Mouse (Mus musculus) forebrain, embryonic 16.5 days (tissue): ENCODE data around the gene Supt5. TPM values are rescaled to one million over a fixed set of nuclear protein-coding genes. Genes with fewer than 3 reads are reported as not detected.

ENCODE experiments used
- ATAC-seq: fragments of 200-750 bp; cut with Nextera tagmentation; 2 replicates; pipeline ENCODE4 v1.8.0; 2017; ENCODE audit warnings: mild to moderate bottlenecking, moderate library complexity
- H3K27ac ChIP-seq: fragments of 300-500 bp; sonication (generic); 2 replicates; pipeline ENCODE4 v1.5.1; 2014; ENCODE audit warnings: low read length, control low read depth
- H3K27me3 ChIP-seq: fragments of 300-500 bp; sonication (generic); replicated peaks from 2 replicates; pipeline ENCODE4 v1.6.1; 2014; ENCODE audit warnings: low read length; ENCODE audit not compliant: control insufficient read depth, insufficient read depth
- H3K36me3 ChIP-seq: fragments of 300-500 bp; sonication (generic); 2 replicates; pipeline ENCODE4 v1.6.1; 2014; ENCODE audit not compliant: control insufficient read depth, insufficient read depth
- H3K4me1 ChIP-seq: fragments of 300-500 bp; sonication (generic); replicated peaks from 2 replicates; pipeline ENCODE4 v1.6.1; 2014; ENCODE audit warnings: low read length; ENCODE audit not compliant: control insufficient read depth, insufficient read depth
- H3K4me2 ChIP-seq: fragments of 300-500 bp; sonication (generic); 2 replicates; pipeline ENCODE4 v1.6.1; 2014; ENCODE audit warnings: mild to moderate bottlenecking, low read length, control low read depth
- H3K4me3 ChIP-seq: fragments of 300-500 bp; sonication (generic); replicated peaks from 2 replicates; pipeline ENCODE4 v1.5.1; 2014; ENCODE audit warnings: mild to moderate bottlenecking, low read length, control low read depth
- H3K9ac ChIP-seq: fragments of 300-500 bp; sonication (generic); replicated peaks from 2 replicates; pipeline ENCODE4 v1.6.1; 2014; ENCODE audit warnings: low read depth, low read length, control low read depth
- H3K9me3 ChIP-seq: fragments of 300-500 bp; sonication (generic); 2 replicates; pipeline ENCODE4 v1.6.1; 2016; ENCODE audit warnings: low read length; ENCODE audit not compliant: control insufficient read depth
- WGBS: fragments of 180-500 bp; shearing (Covaris S2); extraction: QIAGEN DNeasy Blood & Tissue Kit; methylation state at CpG from one replicate; pipeline ENCODE4 v1.1.7; 2014; 5-methylcytosine and 5-hydroxymethylcytosine counted together
- polyA plus RNA-seq: library from polyadenylated mRNA; unstranded; fragments of >200 nt; fragmentation: Nextera tagmentation; extraction: Ambion mirVana; gene quantifications from 2 replicates; pipeline ENCODE4 v1.2.1, GENCODE M21; 2015

The Supt5 gene
- polyA plus RNA-seq, 1 experiment from 2014 or later = 118 TPM

DNA sequence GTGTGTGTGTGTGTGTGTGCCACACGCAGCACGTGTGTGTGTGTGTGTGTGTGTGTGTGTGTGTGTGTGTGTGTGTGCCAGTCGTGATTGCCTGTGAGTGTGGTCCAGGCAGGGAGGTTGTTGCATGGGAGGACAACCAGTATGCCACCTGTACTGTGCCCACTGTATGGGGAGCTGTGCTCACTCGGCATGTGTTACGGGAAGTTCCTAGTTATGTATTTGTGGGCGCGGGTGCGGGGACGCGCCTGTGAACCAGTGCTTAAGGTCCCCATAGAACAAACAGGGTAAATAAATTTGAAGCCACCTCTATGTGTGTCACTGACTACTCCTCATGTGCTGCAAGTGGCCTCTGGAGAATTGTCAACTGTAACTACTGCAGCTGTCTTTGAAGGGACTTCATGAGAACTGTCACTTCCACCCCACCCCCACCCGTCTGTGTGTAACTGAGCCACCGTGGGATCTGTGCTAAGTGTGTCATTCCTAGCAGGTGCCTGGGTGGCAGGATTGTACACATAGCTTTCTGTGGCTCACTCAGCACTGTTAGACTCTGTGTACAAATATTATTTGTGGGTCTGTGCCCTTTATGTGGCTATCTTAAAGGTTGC is 43.9 kb upstream of the Supt5 start:
- Histone ChIP-seq H3K4me1 (peaks cover 40% of the 10 kb centered on the region), H3K9me3 (no peaks in the 10 kb centered on the region), H3K4me2 (peak overlapping the region; percentile 49), H3K9ac (no peak overlapping the region), H3K27ac (no peak overlapping the region), H3K4me3 (no peak overlapping the region), H3K36me3 (peaks cover 5% of the 10 kb centered on the region), H3K27me3 (no peaks in the 10 kb centered on the region)
- 69% methylated on average over 12 of the region's 12 CpGs for WGBS
- ATAC-seq = no peak

DNA sequence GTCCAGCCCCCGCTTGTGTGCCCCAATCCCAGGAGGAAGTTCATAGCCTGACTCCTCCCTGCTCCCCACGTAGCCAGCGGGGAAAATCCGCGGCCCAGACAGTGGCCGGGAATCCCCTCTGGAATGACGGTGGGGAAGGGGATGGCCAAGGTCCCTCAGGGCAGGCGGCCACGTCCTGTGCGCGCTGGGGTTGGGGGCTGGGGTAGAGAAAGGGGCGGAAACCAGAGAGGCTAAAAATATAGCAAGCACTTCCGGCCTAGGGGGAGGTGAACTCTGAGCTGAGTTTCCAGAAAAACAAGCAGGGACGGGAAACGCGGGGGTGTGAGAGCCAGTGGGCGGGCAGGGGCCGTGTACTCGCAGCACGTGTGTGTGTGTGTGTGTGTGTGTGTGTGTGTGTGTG is 43.4 kb upstream of the Supt5 start:
- 6% methylated on average over 20 of the region's 20 CpGs for WGBS
- H3K9ac ChIP-seq = peak overlapping the region; percentile 55
- peaks cover 44% of the 10 kb centered on the region for H3K4me1 ChIP-seq
- no peaks in the 10 kb centered on the region for H3K27me3 ChIP-seq
- H3K36me3 ChIP-seq = peaks cover 4% of the 10 kb centered on the region; the same call in 1 of the 2 replicates
- no peaks in the 10 kb centered on the region for H3K9me3 ChIP-seq
- H3K4me2 ChIP-seq = peak overlapping the region; percentile 49
- H3K4me3 ChIP-seq = peak overlapping the region; percentile 27
- H3K27ac ChIP-seq = peak overlapping the region; percentile 47
- ATAC-seq = no peak

DNA sequence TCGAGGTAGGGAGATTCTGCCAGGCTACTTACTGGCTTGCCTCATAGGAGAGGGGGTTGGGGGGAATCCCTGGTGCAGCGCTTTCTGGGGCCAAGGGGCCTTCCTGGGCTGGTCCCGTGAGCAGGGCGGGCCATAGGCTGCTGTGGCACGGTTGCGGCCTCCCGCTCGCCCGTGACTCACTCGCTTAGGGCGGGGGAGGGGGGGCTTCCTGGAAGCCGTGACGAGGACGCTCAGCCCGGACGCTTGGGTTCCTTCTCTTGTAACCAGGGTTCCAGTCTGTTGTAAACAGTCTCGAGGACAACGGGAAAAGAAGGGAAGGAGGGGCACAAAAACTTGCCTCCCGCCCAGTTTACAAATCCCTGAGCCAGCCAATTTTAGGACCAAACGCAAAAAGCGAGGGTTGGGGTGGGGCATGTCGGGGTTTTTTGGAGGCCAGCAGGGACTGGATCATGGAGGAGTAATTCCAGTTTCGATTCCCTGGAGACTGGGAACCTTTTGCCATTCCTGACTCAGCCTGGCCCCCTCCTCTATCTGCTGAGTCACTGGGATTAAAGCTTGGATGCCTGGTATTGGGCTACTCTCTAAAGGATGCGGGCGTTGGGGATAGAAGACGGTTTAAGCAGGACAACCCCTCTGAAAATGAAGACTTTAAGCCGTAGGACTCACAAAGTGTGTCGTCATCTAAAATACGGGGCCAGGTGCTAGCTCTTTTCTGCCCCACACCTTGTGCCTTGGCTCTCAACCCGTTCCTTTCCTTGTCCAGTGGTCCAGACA is 42.7 kb upstream of the Supt5 start:
- H3K4me2 ChIP-seq = peak overlapping the region; percentile 49
- H3K9me3 ChIP-seq = no peaks in the 10 kb centered on the region
- peak overlapping the region; percentile 47 for H3K27ac ChIP-seq
- H3K27me3 ChIP-seq = no peaks in the 10 kb centered on the region
- WGBS = 6% methylated on average over 29 of the region's 30 CpGs
- H3K36me3 ChIP-seq = peaks cover 4% of the 10 kb centered on the region; the same call in 1 of the 2 replicates
- H3K9ac ChIP-seq = peak overlapping the region; percentile 55
- 0 out of 2 replicates have a peak, but pooled peaks have one; percentile 11 for ATAC-seq
- H3K4me3 ChIP-seq = no peak overlapping the region
- peaks cover 49% of the 10 kb centered on the region for H3K4me1 ChIP-seq

DNA sequence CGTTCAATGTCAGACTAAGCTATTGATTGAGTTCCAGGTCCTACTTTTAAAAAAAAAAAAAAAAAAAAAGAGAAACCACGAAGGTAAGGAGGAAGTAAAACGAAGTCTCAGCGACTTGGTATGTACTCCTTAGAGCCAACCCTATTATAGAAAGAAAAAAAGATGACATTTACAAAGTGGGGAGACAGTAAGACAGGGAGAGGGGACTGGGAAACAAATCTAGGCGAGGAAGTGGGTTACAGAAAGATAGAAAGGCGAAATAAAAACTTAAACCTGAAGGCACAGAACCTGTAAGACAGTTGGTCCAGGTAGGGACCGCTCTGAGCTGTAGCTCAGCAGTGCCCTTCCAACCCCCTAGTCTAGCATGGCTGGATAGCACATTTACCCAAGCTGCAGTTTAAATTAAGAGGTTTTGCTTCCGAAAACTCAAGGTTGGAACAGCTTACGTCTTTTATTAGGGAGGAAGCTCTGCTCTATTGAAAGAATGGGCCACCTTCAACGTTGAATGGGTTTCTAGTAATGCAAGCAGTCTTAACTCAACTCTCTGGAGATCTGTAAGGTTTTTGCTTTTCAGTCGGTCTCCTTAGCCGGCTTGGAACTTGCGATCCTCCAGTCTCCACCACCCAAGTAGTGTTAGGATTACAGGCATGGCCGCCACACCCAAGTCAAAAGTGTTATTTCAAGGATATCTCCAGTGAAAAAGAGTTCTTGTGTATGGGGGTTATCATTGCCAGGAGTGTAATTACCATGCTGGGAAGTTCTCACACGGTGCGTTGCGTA is 41.9 kb upstream of the Supt5 start, which contains the start of gene Zfp36:
Gene Zfp36 (minus strand): TSS at position 17 of the 780 bp plus-strand sequence.
- Histone ChIP-seq H3K9me3 (no peaks in the 10 kb centered on the region), H3K4me3 (peak within 1 kb of the TSS; percentile 58), H3K4me2 (peak within 1 kb of the TSS; percentile 63), H3K27me3 (no peaks in the 10 kb centered on the region), H3K4me1 (peaks cover 54% of the 10 kb centered on the region), H3K27ac (peak within 1 kb of the TSS; percentile 80), H3K9ac (peak within 1 kb of the TSS; percentile 77), H3K36me3 (peaks cover under 1% of the 10 kb centered on the region; the same call in 1 of the 2 replicates)
- WGBS = 56% methylated on average over 17 of the region's 17 CpGs
- no peak for ATAC-seq

DNA sequence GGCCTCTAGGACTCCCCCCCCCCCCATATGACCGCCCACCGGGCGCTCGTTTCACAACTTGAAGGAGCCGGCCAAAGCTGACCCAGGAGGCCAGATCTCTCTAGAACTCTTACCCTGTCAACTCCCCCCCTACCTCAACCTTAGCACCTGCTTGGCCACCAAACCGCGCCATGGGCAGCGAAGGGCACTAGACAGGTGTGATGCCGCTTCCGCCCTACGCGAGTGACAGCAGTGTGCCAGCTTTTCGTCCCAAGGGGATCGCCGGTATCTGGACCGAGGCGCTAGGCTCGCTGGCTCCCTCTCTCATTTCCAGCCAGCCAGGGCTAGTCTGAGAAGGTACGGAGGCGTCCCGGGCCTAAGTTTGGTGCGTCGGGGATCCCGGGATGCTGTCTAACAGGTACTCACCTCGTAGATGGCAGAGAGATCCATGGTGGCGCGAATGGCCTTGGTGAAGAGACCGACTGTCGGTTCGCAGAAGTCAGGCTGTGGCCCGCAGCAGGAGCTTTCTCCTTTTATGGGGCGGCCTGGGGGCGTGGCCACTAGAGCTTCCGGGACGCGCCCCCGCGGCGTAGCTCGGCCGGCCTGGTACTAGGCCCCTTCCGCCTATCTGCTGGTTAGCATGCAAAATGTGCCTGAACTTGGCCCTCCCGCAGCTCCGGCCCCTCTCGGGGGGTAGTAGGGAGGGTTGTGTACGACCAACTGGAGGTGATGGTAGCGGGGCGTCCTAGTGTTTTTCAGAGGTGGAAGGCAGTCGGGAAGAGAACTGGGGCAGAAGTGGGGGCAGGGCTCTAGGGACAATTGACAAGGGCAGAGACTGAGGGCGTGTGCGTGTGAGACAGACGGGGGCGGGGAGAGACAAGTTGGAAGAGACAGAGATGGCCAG is 40.5 kb upstream of the Supt5 start:
- H3K4me2 ChIP-seq = peak overlapping the region; percentile 63
- peak overlapping the region; percentile 58 for H3K4me3 ChIP-seq
- peak; percentile 62 for ATAC-seq
- H3K27ac ChIP-seq = peak overlapping the region; percentile 80
- 2% methylated on average over 53 of the region's 53 CpGs for WGBS
- H3K27me3 ChIP-seq = no peaks in the 10 kb centered on the region
- H3K9me3 ChIP-seq = no peaks in the 10 kb centered on the region
- H3K9ac ChIP-seq = peak overlapping the region; percentile 77
- H3K36me3 ChIP-seq = no peaks in the 10 kb centered on the region
- peaks cover 56% of the 10 kb centered on the region for H3K4me1 ChIP-seq

DNA sequence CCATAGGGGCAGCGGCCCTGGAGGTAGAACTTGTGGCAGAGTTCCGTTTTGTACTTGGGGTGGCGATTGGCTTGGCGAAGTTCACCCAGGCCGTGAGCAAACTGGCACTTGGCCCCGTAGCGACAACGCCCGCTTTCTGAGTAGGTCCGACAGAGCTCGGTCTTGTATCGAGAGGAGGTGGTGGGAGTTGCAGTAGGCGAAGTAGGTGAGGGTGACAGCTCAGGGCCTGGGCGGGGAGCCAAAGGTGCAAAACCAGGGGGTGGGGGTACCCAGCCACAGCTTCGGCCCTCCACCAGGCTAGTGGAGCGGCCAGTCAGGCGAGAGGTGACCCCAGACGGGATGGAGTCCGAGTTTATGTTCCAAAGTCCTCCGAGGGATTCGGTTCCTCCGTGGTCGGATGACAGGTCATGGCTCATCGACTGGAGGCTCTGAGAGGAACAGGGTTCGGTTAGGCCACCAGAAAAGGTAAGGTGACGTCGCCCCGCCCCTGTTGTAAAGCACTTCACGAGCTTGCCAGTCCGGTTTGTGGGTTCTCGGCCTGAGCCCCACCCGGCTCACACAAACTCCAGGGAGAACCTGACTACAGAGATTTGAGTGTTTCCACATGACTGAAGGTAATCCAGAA is 39.6 kb upstream of the Supt5 start:
- Histone ChIP-seq H3K4me1 (peaks cover 60% of the 10 kb centered on the region), H3K36me3 (no peaks in the 10 kb centered on the region), H3K27me3 (no peaks in the 10 kb centered on the region), H3K9me3 (no peaks in the 10 kb centered on the region), H3K4me2 (peak overlapping the region; percentile 63), H3K9ac (peak overlapping the region; percentile 77), H3K4me3 (peak overlapping the region; percentile 58), H3K27ac (no peak overlapping the region)
- 53% methylated on average over 32 of the region's 32 CpGs for WGBS
- ATAC-seq = no peak

DNA sequence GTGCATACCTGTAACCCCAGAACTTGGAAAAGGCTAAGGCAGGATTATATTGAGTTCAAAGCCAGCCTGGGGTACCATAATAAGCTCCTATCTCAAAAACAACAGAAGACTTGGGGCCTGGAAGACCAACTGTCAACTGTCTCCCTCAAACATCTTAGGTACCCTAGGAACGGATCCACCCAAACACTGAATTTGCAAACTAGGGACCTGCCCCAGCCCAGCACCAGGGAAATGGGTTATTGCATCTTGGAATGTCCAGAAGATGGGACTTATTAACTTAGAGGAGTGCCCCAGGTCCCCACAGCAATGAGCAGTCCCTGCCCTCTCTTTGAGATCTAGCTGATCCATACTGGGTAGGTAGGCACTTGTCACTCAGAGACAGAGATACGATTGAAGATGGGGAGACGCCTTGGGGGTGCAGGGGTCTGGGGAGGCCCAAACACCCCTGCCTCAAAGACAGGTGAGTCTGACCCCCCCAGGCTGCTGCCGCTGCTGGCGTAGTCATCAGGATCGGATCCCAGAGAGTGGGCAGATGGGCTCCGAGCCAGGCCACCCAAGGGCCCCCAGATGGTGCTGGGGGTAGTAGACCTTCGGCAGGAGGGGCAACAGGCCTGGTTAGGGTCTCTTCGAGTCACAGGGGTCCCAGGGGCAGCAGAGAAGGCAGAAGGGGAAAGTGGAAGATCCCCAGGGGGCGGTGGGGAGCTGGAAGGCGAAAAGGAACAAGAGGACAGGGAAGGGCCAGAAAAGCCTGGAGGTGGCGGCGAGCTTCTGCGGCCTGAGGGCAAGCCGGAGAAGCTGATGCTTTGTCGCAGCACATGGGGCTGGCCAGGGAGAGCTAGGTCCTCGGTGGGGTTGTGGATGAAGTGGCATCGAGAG is 38.9 kb upstream of the Supt5 start:
- H3K9ac ChIP-seq = no peak overlapping the region
- peaks cover 58% of the 10 kb centered on the region for H3K4me1 ChIP-seq
- no peak for ATAC-seq
- H3K27me3 ChIP-seq = no peaks in the 10 kb centered on the region
- no peak overlapping the region for H3K27ac ChIP-seq
- WGBS = 78% methylated on average over 18 of the region's 18 CpGs
- H3K4me2 ChIP-seq = peak overlapping the region; percentile 63
- H3K36me3 ChIP-seq = no peaks in the 10 kb centered on the region
- peak overlapping the region; percentile 58; the same call in 1 of the 2 replicates for H3K4me3 ChIP-seq
- H3K9me3 ChIP-seq = no peaks in the 10 kb centered on the region
